In the genomic region with DNA sequence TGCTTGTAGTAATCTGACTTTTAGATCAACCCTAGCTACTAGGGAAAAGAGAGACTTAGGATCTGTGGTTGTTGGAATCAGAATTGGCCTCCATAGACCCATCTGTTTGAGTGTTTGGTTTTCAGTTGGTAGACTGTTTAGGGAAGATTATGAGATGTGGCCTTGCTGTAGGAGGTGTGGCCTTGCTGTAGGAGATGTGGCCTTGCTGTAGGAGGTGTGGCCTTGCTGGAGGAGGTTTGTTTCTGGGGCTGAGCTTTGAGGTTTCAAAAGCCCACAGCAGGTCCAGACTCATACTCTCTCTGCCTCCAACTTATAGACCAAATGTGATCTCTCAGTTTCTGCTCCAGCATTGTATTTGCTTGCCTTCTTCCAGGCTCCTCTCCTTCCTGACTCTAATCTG, we compare ENCODE assay signal across 28 mouse cellular contexts.
DNase-seq lines count a peak whose midpoint lies in the region; ATAC-seq and TF ChIP-seq lines count a peak whose summit lies in the region.
"Had no signal": no experiment of that assay in that cellular context is flagged by ENCODE, and none has a peak within 500 bp of the region (broad histone marks: within the 10 kb centered on the region; RNA-seq: fewer than 3 reads in every experiment).

No protein-coding gene starts in this region.

- DNase-seq in adrenal gland, adult 8-10 months = peak; percentile 46
- no peak for DNase-seq in adrenal gland, postnatal 25 days
- DNase-seq in ovary, postnatal 36 days (ENCODE audit: low spot score) = peak; percentile 18
- DNase-seq in ovary, postnatal 10 days (ENCODE audit: low spot score) = no peak
- DNase-seq in adrenal gland, postnatal 10 days = peak; percentile 23
- DNase-seq in adrenal gland, postnatal 36 days = peak; percentile 10 to 18
- DNase-seq in layer of hippocampus, postnatal 10 days (ENCODE audit: low spot score in 2 of 2) = no peak
- no peak for DNase-seq in forebrain, postnatal 0 days
- DNase-seq: B cell, adult 2 months; cerebellum, adult 11 months; cerebellum, adult 18-20 months; cerebellum, adult 8-10 months; cerebellum, adult 9-11 months; cerebellum, postnatal 14 days; cerebellum, postnatal 36 days; embryo, embryonic 11 days had no signal

- no peak for ATAC-seq in forebrain, postnatal 0 days
- ATAC-seq: activated CD4-positive, CD25-positive, alpha-beta regulatory T cell, adult 4 months; CD4-positive, CD25-positive, alpha-beta regulatory T cell, adult 4 months; forebrain, embryonic 14.5 days; forebrain, embryonic 16.5 days; Patski had no signal

- no peaks in the 10 kb centered on the region for H3K9me3 ChIP-seq in forebrain, postnatal 0 days (ENCODE audit: low read length)
- H3K9me3 ChIP-seq: embryonic facial prominence, embryonic 13.5 days; embryonic facial prominence, embryonic 15.5 days; forebrain, embryonic 10.5 days; forebrain, embryonic 12.5 days had no signal

- no peaks in the 10 kb centered on the region for H3K27me3 ChIP-seq in forebrain, postnatal 0 days (ENCODE audit: insufficient read depth, low read length)
- H3K27me3 ChIP-seq: CH12.LX; embryonic facial prominence, embryonic 13.5 days; embryonic facial prominence, embryonic 15.5 days; forebrain, embryonic 12.5 days had no signal

- H3K36me3 ChIP-seq in forebrain, postnatal 0 days (ENCODE audit: insufficient read depth) = no peaks in the 10 kb centered on the region
- H3K36me3 ChIP-seq: embryonic facial prominence, embryonic 13.5 days; embryonic facial prominence, embryonic 15.5 days; forebrain, embryonic 10.5 days; forebrain, embryonic 12.5 days; G1E had no signal

- no peak overlapping the region for H3K4me2 ChIP-seq in forebrain, postnatal 0 days (ENCODE audit: low read depth)
- H3K4me2 ChIP-seq: embryonic facial prominence, embryonic 13.5 days; embryonic facial prominence, embryonic 15.5 days; forebrain, embryonic 12.5 days had no signal

- no peak overlapping the region for H3K27ac ChIP-seq in forebrain, postnatal 0 days (ENCODE audit: low read depth, low read length)
- H3K27ac ChIP-seq: embryonic facial prominence, embryonic 13.5 days; embryonic facial prominence, embryonic 15.5 days; forebrain, embryonic 10.5 days; forebrain, embryonic 12.5 days had no signal

- no peak overlapping the region for H3K4me3 ChIP-seq in forebrain, postnatal 0 days (ENCODE audit: low read depth, low read length)
- H3K4me3 ChIP-seq: embryonic facial prominence, embryonic 13.5 days; embryonic facial prominence, embryonic 15.5 days; erythroblast, embryonic 14.5 days; forebrain, embryonic 10.5 days; forebrain, embryonic 12.5 days had no signal

- no peak for TF ChIP-seq CTCF in forebrain, postnatal 0 days (IDR thresholded peaks at IDR 0.05; ENCODE audit: low read depth)

- H3K4me1 ChIP-seq in forebrain, postnatal 0 days (ENCODE audit: insufficient read depth) = no peaks in the 10 kb centered on the region
- H3K4me1 ChIP-seq: embryonic facial prominence, embryonic 15.5 days; forebrain, embryonic 10.5 days; forebrain, embryonic 12.5 days had no signal

- H3K9ac ChIP-seq in forebrain, postnatal 0 days = no peak overlapping the region
- H3K9ac ChIP-seq: embryonic facial prominence, embryonic 13.5 days; embryonic facial prominence, embryonic 15.5 days; forebrain, embryonic 12.5 days had no signal

Comparison
In these comparisons a context has a peak if more than half of its experiments do, and no peak if none do; other contexts are left out.
1. DNase-seq: peak in adrenal gland, adult 8-10 months (single experiment), ovary, postnatal 36 days (single experiment), adrenal gland, postnatal 10 days (single experiment) and adrenal gland, postnatal 36 days (2 of 2); none in adrenal gland, postnatal 25 days (single experiment), ovary, postnatal 10 days (single experiment), layer of hippocampus, postnatal 10 days (0 of 2) and forebrain, postnatal 0 days (single experiment).